Mouse (Mus musculus) myocyte (in vitro differentiated cells): ENCODE data around the gene Susd1. TPM values are rescaled to one million over a fixed set of nuclear protein-coding genes. Genes with fewer than 3 reads are reported as not detected.

ENCODE experiments used
- H3K27me3 ChIP-seq: one replicate; pipeline ENCODE4 v1.6.1; 2011; ENCODE audit not compliant: control insufficient read depth, insufficient read depth, insufficient read length
- H3K36me3 ChIP-seq: one replicate; pipeline ENCODE4 v1.6.1; 2011; ENCODE audit not compliant: control insufficient read depth, insufficient read depth
- H3K4me2 ChIP-seq: one replicate; pipeline ENCODE4 v1.6.1; 2011; ENCODE audit warnings: low read depth, control low read depth
- H3K4me3 ChIP-seq: one replicate; pipeline ENCODE4 v1.5.1; 2011; ENCODE audit warnings: mild to moderate bottlenecking, control low read depth, moderate library complexity
- H3K79me2 ChIP-seq: one replicate; pipeline ENCODE4 v1.6.1; 2011; ENCODE audit not compliant: control insufficient read depth, insufficient read depth
- H3ac ChIP-seq: one replicate; pipeline ENCODE4 v1.6.1; 2011; ENCODE audit not compliant: control insufficient read depth, insufficient read length
- CEBPB ChIP-seq: IDR thresholded peaks from 2 replicates; pipeline ENCODE4 v1.6.1; 2011; ENCODE audit warnings: mild to moderate bottlenecking, moderate library complexity; ENCODE audit not compliant: poor library complexity, insufficient read depth, severe bottlenecking
- E2F4 ChIP-seq: IDR thresholded peaks from one replicate; pipeline ENCODE4 v1.6.1; 2011; ENCODE audit warnings: mild to moderate bottlenecking, control low read depth, moderate library complexity; ENCODE audit not compliant: insufficient read depth
- MAX ChIP-seq: IDR thresholded peaks from one replicate; pipeline ENCODE4 v1.6.1; 2011; ENCODE audit warnings: low read depth, mild to moderate bottlenecking, control low read depth
- MYOD1 ChIP-seq, 3 experiments: IDR thresholded peaks; one replicate each; pipeline ENCODE4 v1.6.1; 2011; ENCODE audit warnings: control low read depth in 2 of 3, low read depth in 2 of 3, mild to moderate bottlenecking in 2 of 3, moderate library complexity in 1 of 3; ENCODE audit not compliant: insufficient read length in 2 of 3, control insufficient read depth in 1 of 3
- MYOG ChIP-seq, 3 experiments: IDR thresholded peaks; one replicate each; pipeline ENCODE4 v1.6.1; 2011; ENCODE audit warnings: control low read depth in 2 of 3, low read depth in 2 of 3, mild to moderate bottlenecking in 2 of 3; ENCODE audit not compliant: insufficient read length in 2 of 3, control insufficient read depth in 1 of 3, insufficient read depth in 1 of 3
- POLR2A ChIP-seq: IDR thresholded peaks from one replicate; pipeline ENCODE4 v1.6.1; 2011; ENCODE audit warnings: low read depth, mild to moderate bottlenecking, control low read depth, moderate library complexity; ENCODE audit not compliant: insufficient read length
- POLR2AphosphoS2 ChIP-seq: IDR thresholded peaks from one replicate; pipeline ENCODE4 v1.6.1; 2011; ENCODE audit warnings: low read depth, control low read depth; ENCODE audit not compliant: insufficient read length
- REST ChIP-seq: IDR thresholded peaks from one replicate; pipeline ENCODE4 v1.6.1; 2011; ENCODE audit warnings: mild to moderate bottlenecking, control low read depth, moderate library complexity; ENCODE audit not compliant: insufficient read depth, insufficient read length
- SRF ChIP-seq: IDR thresholded peaks from one replicate; pipeline ENCODE4 v1.6.1; 2011; ENCODE audit warnings: low read depth; ENCODE audit not compliant: control insufficient read depth, insufficient read length
- TCF12 ChIP-seq: IDR thresholded peaks from one replicate; pipeline ENCODE4 v1.6.1; 2011; ENCODE audit warnings: mild to moderate bottlenecking, control low read depth; ENCODE audit not compliant: poor library complexity, insufficient read depth, severe bottlenecking
- TCF3 ChIP-seq: IDR thresholded peaks from one replicate; pipeline ENCODE4 v1.6.1; 2011; ENCODE audit warnings: low read depth, control low read depth; ENCODE audit not compliant: insufficient read length
- USF1 ChIP-seq: IDR thresholded peaks from one replicate; pipeline ENCODE4 v1.6.1; 2011; ENCODE audit warnings: low read depth, mild to moderate bottlenecking, control low read depth, moderate library complexity
- polyA plus RNA-seq: library from polyadenylated mRNA; unstranded; fragments of >200 nt; fragmentation: generic; extraction: Trizol; gene quantifications from one replicate; pipeline ENCODE4 v1.2.1, GENCODE M21; 2012; ENCODE audit warnings: missing spikeins

Gene Susd1
- polyA plus RNA-seq, 1 experiment, result 0.55 TPM

DNA sequence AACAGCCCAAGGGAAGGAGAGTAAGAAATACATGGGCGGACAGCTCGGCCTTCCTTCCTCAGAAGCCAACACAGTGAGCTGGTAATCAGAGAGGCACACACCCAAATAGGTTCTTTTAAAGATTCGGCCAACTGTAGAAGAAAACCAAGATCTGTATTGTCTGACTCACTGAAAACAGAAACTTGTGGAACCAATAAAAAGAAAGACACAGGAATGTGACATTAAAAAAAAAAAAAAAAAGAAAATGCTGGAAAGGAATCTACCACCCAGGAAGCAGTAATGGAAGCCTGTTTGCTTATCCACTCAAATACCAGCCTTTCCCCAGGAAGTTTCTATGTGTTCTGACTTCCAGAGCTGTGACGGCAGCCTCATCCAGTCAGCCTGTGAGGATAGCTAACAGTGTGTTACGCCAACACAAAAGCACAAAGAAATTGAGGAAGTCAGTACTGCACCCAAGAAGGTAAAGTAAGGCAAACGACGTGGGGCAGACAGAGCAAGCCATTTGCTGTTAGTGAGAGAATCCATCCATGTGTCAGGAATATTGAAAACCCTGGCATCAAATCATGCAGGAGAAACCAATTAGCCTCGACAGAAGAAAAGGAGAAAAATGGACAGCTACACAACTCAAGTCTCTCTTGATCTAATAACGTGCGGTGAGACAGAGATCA is 64.0 kb downstream of the Susd1 start:
- no peaks in the 10 kb centered on the region for H3K36me3 ChIP-seq
- H3ac ChIP-seq, result no peak overlapping the region
- no peak overlapping the region for H3K4me3 ChIP-seq
- peak overlapping the region; percentile 43 for H3K4me2 ChIP-seq
- TF ChIP-seq MYOG (IDR thresholded peaks at IDR 0.05; ENCODE audit: control insufficient read depth in 1 of 3, insufficient read depth in 1 of 3, insufficient read length in 2 of 3, low read depth in 2 of 3) (no peak), POLR2A (no peak), E2F4 (no peak), SRF (no peak), TCF12 (no peak), TCF3 (no peak), POLR2AphosphoS2 (no peak), REST (no peak), MAX (no peak), CEBPB (no peak), USF1 (no peak), MYOD1 (IDR thresholded peaks at IDR 0.05; ENCODE audit: control insufficient read depth in 1 of 3, insufficient read length in 2 of 3, low read depth in 2 of 3) (no peak)
- no peaks in the 10 kb centered on the region for H3K27me3 ChIP-seq
- no peaks in the 10 kb centered on the region for H3K79me2 ChIP-seq

- Histone ChIP-seq H3K4me3 (no peak overlapping the region), H3K79me2 (no peaks in the 10 kb centered on the region), H3K36me3 (no peaks in the 10 kb centered on the region), H3ac (no peak overlapping the region), H3K4me2 (no peak overlapping the region), H3K27me3 (no peaks in the 10 kb centered on the region)
- no peak for TF ChIP-seq MAX
- no peak for TF ChIP-seq E2F4
These were observed 65.8 kb downstream of the Susd1 start for GRCm38 (mm10) chr4:59372546-59373157.

GRCm38 (mm10) chr4:59371910-59372309 is 66.5 kb downstream of the Susd1 start:
- H3K4me3 ChIP-seq, result no peak overlapping the region
- H3ac ChIP-seq, result no peak overlapping the region
- no peaks in the 10 kb centered on the region for H3K79me2 ChIP-seq
- TF ChIP-seq E2F4 (no peak), REST (no peak), MYOD1 (IDR thresholded peaks at IDR 0.05; ENCODE audit: control insufficient read depth in 1 of 3, insufficient read length in 2 of 3, low read depth in 2 of 3) (no peak), MAX (no peak), POLR2A (no peak), MYOG (IDR thresholded peaks at IDR 0.05; ENCODE audit: control insufficient read depth in 1 of 3, insufficient read depth in 1 of 3, insufficient read length in 2 of 3, low read depth in 2 of 3) (no peak), TCF3 (no peak), TCF12 (no peak), SRF (no peak), POLR2AphosphoS2 (no peak), CEBPB (no peak), USF1 (no peak)
- no peaks in the 10 kb centered on the region for H3K27me3 ChIP-seq
- H3K36me3 ChIP-seq, result no peaks in the 10 kb centered on the region
- no peak overlapping the region for H3K4me2 ChIP-seq

DNA sequence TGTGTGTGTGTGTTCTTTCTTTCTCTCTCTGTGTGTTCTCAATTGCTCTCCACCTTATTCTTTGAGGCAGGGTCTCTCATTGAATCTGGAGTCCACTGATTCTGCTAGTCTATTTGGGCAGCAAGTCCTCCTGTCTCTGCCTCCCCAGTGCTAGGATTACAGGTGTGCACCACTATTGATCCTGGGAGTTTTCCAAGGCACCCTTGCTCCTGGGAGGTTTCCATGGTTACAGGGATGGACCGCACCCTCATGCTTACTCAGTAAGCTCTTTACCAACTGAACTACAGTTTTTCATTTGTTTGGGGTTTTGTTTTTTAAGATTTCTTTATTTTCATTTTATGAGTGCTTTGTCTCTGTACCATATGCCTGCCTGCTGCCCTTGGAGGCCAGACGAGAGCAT is 68.5 kb downstream of the Susd1 start:
- Histone ChIP-seq H3ac (no peak overlapping the region), H3K4me3 (no peak overlapping the region), H3K4me2 (no peak overlapping the region), H3K79me2 (no peaks in the 10 kb centered on the region), H3K27me3 (no peaks in the 10 kb centered on the region), H3K36me3 (no peaks in the 10 kb centered on the region)
- TF ChIP-seq MYOD1 (IDR thresholded peaks at IDR 0.05; ENCODE audit: control insufficient read depth in 1 of 3, insufficient read length in 2 of 3, low read depth in 2 of 3) (no peak), E2F4 (no peak), MYOG (IDR thresholded peaks at IDR 0.05; ENCODE audit: control insufficient read depth in 1 of 3, insufficient read depth in 1 of 3, insufficient read length in 2 of 3, low read depth in 2 of 3) (no peak), CEBPB (no peak), SRF (no peak), POLR2AphosphoS2 (no peak), REST (no peak), MAX (no peak)

- H3K4me2 ChIP-seq, result no peak overlapping the region
- H3K27me3 ChIP-seq, result no peaks in the 10 kb centered on the region
These were observed 70.3 kb downstream of the Susd1 start for GRCm38 (mm10) chr4:59368118-59368517.

More at GRCm38 (mm10) chr4:59368118-59368517, 70.3 kb downstream of the Susd1 start:
- Histone ChIP-seq H3K79me2 (no peaks in the 10 kb centered on the region), H3K36me3 (no peaks in the 10 kb centered on the region), H3ac (no peak overlapping the region), H3K4me3 (no peak overlapping the region)
- TF ChIP-seq CEBPB, result no peak
- no peak for TF ChIP-seq POLR2AphosphoS2
- TF ChIP-seq POLR2A, result no peak
- no peak for TF ChIP-seq MYOD1 (IDR thresholded peaks at IDR 0.05; ENCODE audit: control insufficient read depth in 1 of 3, insufficient read length in 2 of 3, low read depth in 2 of 3)
- TF ChIP-seq MYOG (IDR thresholded peaks at IDR 0.05; ENCODE audit: control insufficient read depth in 1 of 3, insufficient read depth in 1 of 3, insufficient read length in 2 of 3, low read depth in 2 of 3), result no peak
- TF ChIP-seq E2F4, result no peak
- no peak for TF ChIP-seq USF1
- TF ChIP-seq SRF, result no peak
- TF ChIP-seq TCF12, result no peak
- TF ChIP-seq MAX, result no peak
